Mouse (Mus musculus) myocyte (in vitro differentiated cells): ENCODE measurements around the gene Alox5.

Experiments used
- E2F4 ChIP-seq: IDR thresholded peaks from one replicate; pipeline ENCODE4 v1.6.1; 2011; ENCODE audit warnings: mild to moderate bottlenecking, control low read depth, moderate library complexity; ENCODE audit not compliant: insufficient read depth
- MAX ChIP-seq: IDR thresholded peaks from one replicate; pipeline ENCODE4 v1.6.1; 2011; ENCODE audit warnings: low read depth, mild to moderate bottlenecking, control low read depth
- MYOD1 ChIP-seq, 3 experiments: IDR thresholded peaks; one replicate each; pipeline ENCODE4 v1.6.1; 2011; ENCODE audit warnings: control low read depth in 2 of 3, low read depth in 2 of 3, mild to moderate bottlenecking in 2 of 3, moderate library complexity in 1 of 3; ENCODE audit not compliant: insufficient read length in 2 of 3, control insufficient read depth in 1 of 3
- MYOG ChIP-seq, 3 experiments: IDR thresholded peaks; one replicate each; pipeline ENCODE4 v1.6.1; 2011; ENCODE audit warnings: control low read depth in 2 of 3, low read depth in 2 of 3, mild to moderate bottlenecking in 2 of 3; ENCODE audit not compliant: insufficient read length in 2 of 3, control insufficient read depth in 1 of 3, insufficient read depth in 1 of 3
- POLR2A ChIP-seq: IDR thresholded peaks from one replicate; pipeline ENCODE4 v1.6.1; 2011; ENCODE audit warnings: low read depth, mild to moderate bottlenecking, control low read depth, moderate library complexity; ENCODE audit not compliant: insufficient read length
- POLR2AphosphoS2 ChIP-seq: IDR thresholded peaks from one replicate; pipeline ENCODE4 v1.6.1; 2011; ENCODE audit warnings: low read depth, control low read depth; ENCODE audit not compliant: insufficient read length
- REST ChIP-seq: IDR thresholded peaks from one replicate; pipeline ENCODE4 v1.6.1; 2011; ENCODE audit warnings: mild to moderate bottlenecking, control low read depth, moderate library complexity; ENCODE audit not compliant: insufficient read depth, insufficient read length
- SRF ChIP-seq: IDR thresholded peaks from one replicate; pipeline ENCODE4 v1.6.1; 2011; ENCODE audit warnings: low read depth; ENCODE audit not compliant: control insufficient read depth, insufficient read length
- TCF12 ChIP-seq: IDR thresholded peaks from one replicate; pipeline ENCODE4 v1.6.1; 2011; ENCODE audit warnings: mild to moderate bottlenecking, control low read depth; ENCODE audit not compliant: poor library complexity, insufficient read depth, severe bottlenecking
- TCF3 ChIP-seq: IDR thresholded peaks from one replicate; pipeline ENCODE4 v1.6.1; 2011; ENCODE audit warnings: low read depth, control low read depth; ENCODE audit not compliant: insufficient read length
- USF1 ChIP-seq: IDR thresholded peaks from one replicate; pipeline ENCODE4 v1.6.1; 2011; ENCODE audit warnings: low read depth, mild to moderate bottlenecking, control low read depth, moderate library complexity

DNA sequence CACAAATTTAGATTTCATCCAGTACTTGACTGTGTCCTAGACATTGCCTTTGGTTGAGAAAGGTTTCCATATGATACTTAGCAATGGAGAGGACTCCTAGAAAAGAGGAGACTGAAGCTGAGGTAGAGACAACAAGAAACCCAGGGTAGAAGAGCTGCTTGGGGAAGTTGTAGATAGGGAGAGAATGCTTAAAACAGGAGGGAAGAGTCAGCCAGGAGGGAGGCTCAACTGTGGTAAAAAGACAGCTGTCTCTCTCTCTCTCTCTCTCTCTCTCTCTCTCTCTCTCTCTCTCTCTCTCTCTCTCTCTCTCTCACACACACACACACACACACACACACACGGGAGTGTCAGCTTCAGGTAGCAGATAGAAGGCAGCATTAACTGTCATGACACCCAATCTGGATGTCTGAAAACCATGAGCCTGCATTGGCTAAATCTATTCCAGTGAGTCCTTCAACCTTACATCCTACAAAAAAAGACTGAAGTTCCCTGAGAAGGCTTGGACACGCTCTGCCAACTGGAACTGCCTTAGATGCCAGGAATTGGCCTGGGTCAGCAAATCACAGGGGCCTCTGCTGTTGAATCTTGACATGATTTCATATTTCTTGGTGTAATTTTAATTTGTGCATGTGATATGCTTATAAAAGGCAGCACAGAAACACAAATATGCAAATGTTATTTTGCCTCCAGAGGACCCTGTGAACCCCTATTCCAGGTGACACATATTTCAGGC is 65.9 kb downstream of the Alox5 start:
- TF ChIP-seq USF1 (no peak), TCF12 (no peak), E2F4 (no peak), POLR2A (no peak), SRF (no peak), POLR2AphosphoS2 (no peak), MAX (no peak), TCF3 (no peak), MYOG (IDR thresholded peaks at IDR 0.05; ENCODE audit: control insufficient read depth in 1 of 3, insufficient read depth in 1 of 3, insufficient read length in 2 of 3, low read depth in 2 of 3) (no peak), MYOD1 (IDR thresholded peaks at IDR 0.05; ENCODE audit: control insufficient read depth in 1 of 3, insufficient read length in 2 of 3, low read depth in 2 of 3) (no peak), REST (no peak)
